Mouse (Mus musculus) MEL (cell line): Measurements from ENCODE around the gene Polr1e.

Experiments
- CTCF ChIP-seq, 3 experiments: IDR thresholded peaks in 2 of 3; conservative IDR thresholded peaks in 1 of 3; 2 replicates each; pipeline ENCODE4 v1.5.1; 2011 to 2012; ENCODE audit warnings: low read length in 3 of 3, low read depth in 2 of 3, mild to moderate bottlenecking in 2 of 3, improper control_type of control experiment in 1 of 3, inconsistent platforms in 1 of 3, mixed read lengths in 1 of 3, moderate library complexity in 1 of 3; ENCODE audit not compliant: control insufficient read depth in 1 of 3, insufficient read depth in 1 of 3, poor library complexity in 1 of 3, severe bottlenecking in 1 of 3
- EP300 ChIP-seq, 2 experiments: IDR thresholded peaks; 2 replicates each; pipeline ENCODE4 v1.6.1; 2011; ENCODE audit warnings: improper control_type of control experiment in 2 of 2, low read length in 2 of 2, low read depth in 1 of 2, mild to moderate bottlenecking in 1 of 2
- ETS1 ChIP-seq: IDR thresholded peaks from 2 replicates; pipeline ENCODE4 v1.6.1; 2012; ENCODE audit warnings: low read depth, mild to moderate bottlenecking, inconsistent platforms, low read length, improper control_type of control experiment, moderate library complexity
- MAFK ChIP-seq: IDR thresholded peaks from 2 replicates; pipeline ENCODE4 v1.6.1; 2011; ENCODE audit warnings: low read depth, mild to moderate bottlenecking, low read length, improper control_type of control experiment, borderline replicate concordance
- MAX ChIP-seq: IDR thresholded peaks from 2 replicates; pipeline ENCODE4 v1.6.1; 2011; ENCODE audit warnings: low read length, improper control_type of control experiment
- MEF2A ChIP-seq: IDR thresholded peaks from 2 replicates; pipeline ENCODE4 v1.6.1; 2014; ENCODE audit warnings: low read depth, mild to moderate bottlenecking, inconsistent platforms, low read length, improper control_type of control experiment; ENCODE audit not compliant: poor library complexity, insufficient replicate concordance, severe bottlenecking; ENCODE audit errors: extremely low read depth
- NELFE ChIP-seq: IDR thresholded peaks from 2 replicates; pipeline ENCODE4 v1.6.1; 2011; ENCODE audit warnings: low read depth, low read length, improper control_type of control experiment
- POLR2A ChIP-seq, 2 experiments: IDR thresholded peaks; 2 replicates each; pipeline ENCODE4 v1.6.1; 2011 to 2012; ENCODE audit warnings: low read length in 2 of 2, mild to moderate bottlenecking in 2 of 2, control low read depth in 1 of 2, improper control_type of control experiment in 1 of 2, low read depth in 1 of 2, moderate library complexity in 1 of 2; ENCODE audit not compliant: control insufficient read depth in 1 of 2, insufficient read depth in 1 of 2, poor library complexity in 1 of 2
- RAD21 ChIP-seq: IDR thresholded peaks from 2 replicates; pipeline ENCODE4 v1.6.1; 2011; ENCODE audit warnings: mild to moderate bottlenecking, low read depth, low read length, improper control_type of control experiment
- TBP ChIP-seq: IDR thresholded peaks from 2 replicates; pipeline ENCODE4 v1.8.0; 2011; ENCODE audit warnings: low read depth, low read length, improper control_type of control experiment
- UBTF ChIP-seq: IDR thresholded peaks from 2 replicates; pipeline ENCODE4 v1.6.1; 2012; ENCODE audit warnings: low read depth, mild to moderate bottlenecking, inconsistent platforms, low read length, improper control_type of control experiment, moderate library complexity, borderline replicate concordance; ENCODE audit not compliant: insufficient read depth
- USF1 ChIP-seq: IDR thresholded peaks from 2 replicates; pipeline ENCODE4 v1.6.1; 2014; ENCODE audit warnings: low read depth, mild to moderate bottlenecking, inconsistent platforms, low read length, improper control_type of control experiment, moderate library complexity

DNA sequence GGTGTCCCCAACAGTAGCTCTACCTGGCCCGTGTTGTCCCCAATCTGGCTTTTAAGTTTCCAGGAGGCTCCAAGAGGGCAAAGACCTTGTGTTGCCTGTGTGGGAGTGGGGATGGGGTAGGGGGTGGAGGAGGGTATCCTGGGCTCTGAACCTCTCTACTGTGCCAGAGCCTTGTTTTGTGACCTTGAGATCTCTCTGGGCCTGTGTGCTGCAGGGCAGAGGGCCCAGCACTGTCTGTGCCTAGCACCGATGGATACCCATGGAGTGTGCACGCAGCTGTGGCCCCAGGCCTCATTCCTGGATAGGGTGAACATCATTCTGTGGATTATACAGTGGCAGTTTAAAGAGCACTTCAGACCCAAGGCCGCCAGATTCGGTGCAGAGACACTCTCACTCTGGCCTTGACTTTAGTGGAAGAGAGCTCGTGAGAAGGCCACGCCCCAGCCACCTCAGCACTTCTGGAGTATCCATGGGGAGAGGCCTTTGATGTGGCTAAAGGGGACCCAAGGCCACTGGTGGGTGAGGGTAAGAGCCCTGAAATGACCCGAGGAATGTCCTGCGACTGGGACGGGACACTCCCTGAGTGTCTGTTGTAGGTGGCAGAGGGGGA lies 35.1 kb upstream of the Polr1e start:
- TF ChIP-seq EP300 (IDR thresholded peaks at IDR 0.05; ENCODE audit: low read depth in 1 of 2, low read length in 2 of 2) (no peak), TBP (no peak), CTCF (IDR thresholded peaks at IDR 0.05 in 2 of 3, conservative IDR thresholded peaks at IDR 0.05 in 1 of 3; ENCODE audit: control insufficient read depth in 1 of 3, insufficient read depth in 1 of 3, low read depth in 2 of 3, low read length in 3 of 3, poor library complexity in 1 of 3, severe bottlenecking in 1 of 3) (no peak), MAX (no peak), MEF2A (no peak), UBTF (no peak), POLR2A (IDR thresholded peaks at IDR 0.05; ENCODE audit: control insufficient read depth in 1 of 2, insufficient read depth in 1 of 2, low read depth in 1 of 2, low read length in 2 of 2, poor library complexity in 1 of 2) (no peak), ETS1 (no peak), USF1 (no peak), NELFE (no peak), MAFK (no peak), RAD21 (no peak)
